Mouse (Mus musculus) E14TG2a.4 (cell line): ENCODE measurements at regions not wholly inside any gene's neighbourhood (a gene's known extent, or its start where the extent isn't known, plus 50 kb on each side); places are given as distances from the start of the nearest gene placed in this dataset.

Source experiments
- CTCF ChIP-seq: conservative IDR thresholded peaks from 2 replicates; pipeline ENCODE4 v1.5.1; 2014; ENCODE audit warnings: low read length
- NANOG ChIP-seq: IDR thresholded peaks from 2 replicates; pipeline ENCODE4 v1.6.1; 2014; ENCODE audit warnings: borderline replicate concordance, low read length, mixed read lengths
- POU5F1 ChIP-seq: IDR thresholded peaks from 2 replicates; pipeline ENCODE4 v1.6.1; 2014; ENCODE audit warnings: low read length, borderline replicate concordance

DNA sequence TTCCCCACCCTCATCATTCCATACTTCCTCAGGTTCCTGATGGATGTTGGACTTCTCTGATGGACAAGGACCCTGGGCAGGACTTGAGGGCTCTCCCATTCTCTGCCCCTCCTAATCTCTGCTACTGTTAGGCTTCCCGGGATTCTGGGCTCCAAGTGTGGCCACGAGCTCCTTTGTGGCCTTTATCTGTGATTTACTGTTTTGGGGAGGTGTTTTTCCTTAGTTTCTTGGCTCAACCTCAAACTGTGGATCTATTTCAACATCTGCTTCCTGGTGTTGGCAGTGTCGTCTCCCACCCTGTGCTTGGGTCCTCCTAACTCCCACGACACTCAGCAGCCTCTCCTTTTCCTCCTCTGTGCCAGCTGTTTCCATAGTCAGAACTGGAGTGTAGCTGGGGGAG lies 61.3 kb upstream of the Unc5b start:
- TF ChIP-seq CTCF (no peak), NANOG (no peak), POU5F1 (no peak)
